In the genomic region with DNA sequence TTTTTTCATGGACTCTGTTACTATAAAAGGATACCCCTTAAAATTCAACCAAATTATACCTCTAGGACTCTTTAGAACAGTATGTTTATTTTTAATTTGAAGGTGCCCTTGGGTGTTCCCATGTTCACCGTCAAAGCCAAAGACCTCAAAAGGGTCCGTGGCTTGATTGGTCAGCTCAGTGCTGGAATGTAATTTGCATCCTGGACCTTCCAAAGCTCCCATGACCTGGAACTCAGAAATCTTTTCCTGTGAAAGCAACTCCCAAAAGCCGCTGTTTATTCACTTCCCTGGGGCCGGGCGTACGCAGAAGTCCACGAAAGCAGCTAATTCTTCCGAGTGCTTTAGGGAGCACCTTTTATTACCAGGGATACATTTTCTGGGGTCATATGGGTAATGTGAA, we compare ENCODE assay signal across 19 mouse cellular contexts.
"Had no signal": no experiment of that assay in that cellular context is flagged by ENCODE, and none has a peak within 500 bp of the region (broad histone marks: within the 10 kb centered on the region; RNA-seq: fewer than 3 reads in every experiment).

No protein-coding gene starts in this region.

- H3K36me3 ChIP-seq: liver, embryonic 13.5 days; neural tube, embryonic 12.5 days; neural tube, embryonic 15.5 days had no signal

- H3K9me3 ChIP-seq: liver, embryonic 13.5 days; neural tube, embryonic 12.5 days; neural tube, embryonic 15.5 days had no signal

- ATAC-seq: inflammation-experienced regulatory T-cells, adult 6 months; intestine, embryonic 16.5 days had no signal

- H3K27ac ChIP-seq: layer of hippocampus, adult 2 months; liver, embryonic 13.5 days; neural tube, embryonic 12.5 days; neural tube, embryonic 15.5 days; stomach, postnatal 0 days had no signal

- H3K4me2 ChIP-seq: liver, embryonic 13.5 days; midbrain, embryonic 11.5 days; neural tube, embryonic 12.5 days; neural tube, embryonic 15.5 days had no signal

- H3K9ac ChIP-seq: liver, embryonic 13.5 days; neural tube, embryonic 12.5 days; neural tube, embryonic 15.5 days had no signal

- H3K4me1 ChIP-seq: neural tube, embryonic 12.5 days had no signal

- H3K4me3 ChIP-seq: layer of hippocampus, adult 2 months; liver, embryonic 13.5 days; neural tube, embryonic 12.5 days; neural tube, embryonic 15.5 days had no signal

- H3K27me3 ChIP-seq: liver, embryonic 13.5 days; neural tube, embryonic 12.5 days; neural tube, embryonic 15.5 days had no signal

- DNase-seq: layer of hippocampus, adult 9-11 months; liver, embryonic 13.5 days; lung, adult 2 months; lung, postnatal 14 days; lung, postnatal 4 days; midbrain, embryonic 14.5 days; right cerebral cortex, adult 18-20 months; right cerebral cortex, postnatal 14 days; right cerebral cortex, postnatal 4 days; thymus, adult 2 months; thymus, postnatal 14 days; thymus, postnatal 4 days had no signal
